Mouse (Mus musculus) B cell, adult 2 months (primary cell): ENCODE data around the gene Capn15.

ENCODE experiments used
- DNase-seq, 2 experiments: peaks; one replicate each; pipeline ENCODE4 v3.0.0; 2022

Gene Capn15

GRCm38 (mm10) chr17:25985306-25986294 lies at the start of gene Capn15:
TSS of gene Capn15 (minus strand) at chr17:25985796.
- peak; percentile 92 for DNase-seq

- DNase-seq = no peak
Measured at GRCm38 (mm10) chr17:26032037-26032436, 46.4 kb upstream of the Capn15 start.

DNA sequence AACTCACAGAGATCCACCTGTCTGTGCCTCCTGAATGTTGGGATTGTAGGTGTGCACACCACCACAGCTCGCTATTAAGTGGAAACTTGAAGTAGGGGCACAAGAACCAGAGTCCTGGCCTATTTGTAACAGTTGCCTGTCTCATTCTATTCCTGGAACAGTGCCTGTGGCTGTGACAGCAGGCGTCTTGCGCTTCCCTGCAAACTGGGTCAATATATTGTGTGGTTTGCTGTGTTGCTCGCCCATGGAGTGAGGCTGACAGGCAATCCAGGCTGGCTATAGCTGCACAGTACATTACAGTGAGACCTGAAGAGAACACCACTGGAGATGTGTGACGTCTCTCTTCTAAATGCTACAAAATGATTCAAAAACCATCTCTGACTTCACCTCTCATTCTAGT lies 46.0 kb upstream of the Capn15 start:
- no peak for DNase-seq

- no peak for DNase-seq
Measured at GRCm38 (mm10) chr17:26028261-26028660, 42.7 kb upstream of the Capn15 start.

DNA sequence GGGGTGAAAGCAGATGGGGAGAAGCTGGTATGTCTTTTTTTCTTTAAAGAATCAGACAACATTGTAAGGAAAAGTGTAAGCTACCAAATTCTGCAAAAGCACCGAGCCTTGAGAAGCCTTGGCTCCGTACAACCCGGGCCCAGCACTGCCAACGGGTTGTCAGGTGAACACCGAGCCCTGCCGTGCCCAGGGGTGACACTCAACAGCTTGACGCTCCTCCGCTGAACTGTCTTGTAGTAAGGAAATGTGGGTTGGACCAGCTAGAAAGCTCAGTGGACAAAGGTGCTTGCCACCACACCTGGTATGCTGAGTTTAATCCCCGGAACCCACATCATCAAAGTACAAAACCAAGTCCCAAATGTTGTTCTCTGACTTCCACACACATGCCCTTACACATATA lies 39.1 kb upstream of the Capn15 start:
- DNase-seq = no peak

GRCm38 (mm10) chr17:26023966-26024365 lies 38.4 kb upstream of the Capn15 start:
- no peak for DNase-seq

DNA sequence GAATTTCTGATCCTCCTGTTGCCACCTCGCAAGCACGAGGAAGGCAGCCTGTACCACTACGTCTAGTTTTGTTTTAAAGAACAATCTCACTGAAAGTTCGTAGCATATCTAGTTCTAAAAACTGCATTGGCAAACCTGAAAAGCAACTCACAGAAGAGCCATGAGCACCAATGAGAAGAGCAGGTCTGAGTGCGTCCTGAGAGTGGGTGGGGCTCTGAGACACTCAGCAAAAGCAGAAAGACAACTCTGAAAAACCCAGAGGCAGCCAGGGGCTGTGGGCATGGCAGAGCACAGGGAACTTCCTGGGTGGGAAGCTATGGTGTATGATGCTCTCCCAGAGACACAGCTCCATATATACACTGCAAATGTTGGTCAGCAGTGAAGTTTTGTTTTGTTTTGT lies 37.6 kb upstream of the Capn15 start:
- no peak for DNase-seq

DNA sequence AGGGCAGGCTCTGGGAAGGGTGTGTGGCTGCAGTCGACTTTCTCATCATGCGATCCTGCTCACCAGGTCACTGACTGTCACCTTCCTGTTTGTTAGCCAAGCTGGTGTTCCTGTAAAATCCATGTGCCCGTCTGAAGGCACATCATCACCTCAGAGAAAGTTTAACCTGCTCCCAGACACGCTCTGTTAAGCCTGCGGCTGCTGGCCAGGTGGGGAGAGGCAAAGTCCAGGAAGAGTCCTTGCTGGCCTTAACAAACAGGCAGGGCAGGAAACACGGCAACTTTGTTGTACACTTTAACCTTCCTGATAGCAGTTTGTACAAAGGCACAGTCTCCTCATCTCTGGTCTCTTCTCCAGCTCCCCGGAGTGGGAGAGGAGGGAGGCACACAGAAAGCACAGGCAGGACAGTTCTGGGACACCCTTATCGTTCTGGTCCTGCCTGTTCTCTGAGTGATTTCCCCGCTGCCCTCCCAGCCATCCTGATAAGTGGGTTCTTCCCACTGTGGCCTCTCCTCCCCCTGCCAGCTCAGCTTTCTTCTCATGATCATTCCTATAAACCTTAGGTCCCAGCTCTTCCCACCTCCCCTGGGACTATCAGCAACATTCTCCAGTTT lies 36.2 kb upstream of the Capn15 start:
- DNase-seq = no peak

DNA sequence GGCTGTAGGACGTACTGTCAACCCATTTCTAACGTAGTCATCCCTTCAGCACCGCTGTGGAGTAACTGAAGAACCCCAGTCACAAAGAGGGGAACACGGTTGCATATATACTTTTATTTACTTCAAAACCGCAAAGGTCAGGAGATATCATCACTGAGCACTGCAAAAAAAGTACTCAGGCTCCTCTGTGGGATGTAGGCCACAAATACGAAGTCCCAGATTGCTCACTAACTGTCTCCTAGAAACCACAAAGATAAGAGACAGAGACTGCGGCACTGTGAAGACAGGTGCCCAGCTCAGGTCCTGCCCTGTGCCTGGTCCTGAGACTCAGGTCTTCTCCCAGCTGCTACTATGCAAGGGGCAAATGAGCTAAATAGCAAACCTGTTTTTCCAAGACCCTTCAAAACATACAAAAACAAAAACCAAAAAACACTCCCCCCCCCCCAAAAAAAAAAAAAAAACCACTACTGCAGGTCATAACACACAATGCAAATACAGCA lies 35.3 kb upstream of the Capn15 start:
- DNase-seq = no peak

- DNase-seq = no peak
Measured at GRCm38 (mm10) chr17:26018388-26018787, 32.8 kb upstream of the Capn15 start.

GRCm38 (mm10) chr17:26017949-26018348 lies 32.4 kb upstream of the Capn15 start:
- DNase-seq = no peak

DNA sequence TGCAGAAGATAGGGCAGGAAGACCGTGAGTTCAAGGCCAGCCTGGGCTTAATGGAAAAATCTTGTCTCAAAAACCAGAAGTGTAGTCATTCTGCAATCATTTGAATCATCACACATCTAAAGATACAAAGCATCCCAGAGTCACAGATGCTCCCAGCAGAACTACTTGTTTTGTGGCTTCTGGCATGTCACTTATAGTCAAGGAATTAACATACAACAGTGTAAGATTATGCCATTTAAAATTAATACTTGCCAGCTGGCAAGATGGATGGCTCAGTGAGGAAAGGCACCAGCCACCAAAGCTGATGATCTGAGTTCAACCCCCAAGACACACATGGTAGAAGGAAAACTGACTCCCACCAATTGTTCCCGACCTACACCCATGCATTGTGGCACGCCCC lies 31.4 kb upstream of the Capn15 start:
- no peak for DNase-seq

DNA sequence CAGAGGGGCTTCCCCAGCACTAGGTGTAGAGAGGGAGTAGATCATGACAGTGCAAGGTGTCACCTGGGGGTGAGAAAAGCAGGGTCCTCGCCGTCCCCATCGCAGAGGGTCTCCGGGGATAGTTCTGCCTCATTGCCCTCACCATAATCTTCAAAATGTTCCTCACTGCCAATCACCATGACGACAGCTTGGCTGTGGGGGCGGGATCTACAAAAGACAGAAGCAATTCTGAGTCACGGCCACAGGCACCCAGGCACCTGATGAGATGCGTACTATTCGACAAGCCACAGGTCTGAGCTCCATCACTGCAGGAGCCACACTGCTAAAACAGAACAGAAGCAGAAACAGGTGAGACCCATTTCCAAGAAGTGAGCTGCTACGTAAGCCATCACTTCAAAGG lies 28.1 kb upstream of the Capn15 start:
- DNase-seq = no peak

GRCm38 (mm10) chr17:26011841-26012460 lies 26.4 kb upstream of the Capn15 start:
- peak; percentile 87 to 88 for DNase-seq

DNA sequence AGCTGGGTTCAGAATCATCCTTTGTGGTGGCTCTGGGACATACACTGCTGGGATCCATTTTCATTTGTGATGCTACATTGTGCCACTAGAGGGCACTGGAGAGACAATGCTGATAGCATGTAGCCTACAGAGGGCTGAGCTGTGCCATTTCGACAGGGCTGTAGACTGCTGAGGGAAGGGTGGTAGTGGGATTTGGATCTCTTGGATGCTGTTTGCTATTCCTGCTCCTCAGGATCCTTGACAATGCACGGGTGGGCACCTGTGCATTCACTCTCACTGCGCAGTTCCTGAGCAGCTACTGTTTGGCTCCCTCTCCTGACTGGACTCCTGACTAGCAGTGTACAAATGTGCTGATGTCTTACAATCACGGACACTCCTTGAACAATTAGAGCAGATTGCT lies 23.9 kb upstream of the Capn15 start:
- peak; percentile 82 for DNase-seq

- DNase-seq = no peak
Measured at GRCm38 (mm10) chr17:26008787-26009186, 23.2 kb upstream of the Capn15 start.

DNA sequence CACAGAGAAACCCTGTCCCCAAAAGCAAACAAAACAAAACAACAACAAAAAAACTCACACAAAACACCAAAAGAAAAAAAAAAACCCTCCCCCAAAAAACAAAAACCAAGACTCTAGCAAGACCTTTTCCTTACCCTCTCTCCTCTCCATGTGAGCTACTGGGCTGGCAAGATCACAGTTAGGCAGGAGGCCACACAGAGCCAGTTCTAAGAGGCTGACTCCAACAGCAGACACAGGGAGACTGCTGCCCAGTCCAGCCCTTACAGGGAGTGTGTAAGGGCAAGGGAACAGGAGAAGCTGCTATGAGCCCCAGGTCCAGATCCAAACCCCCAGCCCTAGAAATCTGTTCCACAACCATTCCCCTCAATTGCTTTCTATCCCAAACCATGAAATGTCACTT lies 22.7 kb upstream of the Capn15 start:
- DNase-seq = no peak

DNA sequence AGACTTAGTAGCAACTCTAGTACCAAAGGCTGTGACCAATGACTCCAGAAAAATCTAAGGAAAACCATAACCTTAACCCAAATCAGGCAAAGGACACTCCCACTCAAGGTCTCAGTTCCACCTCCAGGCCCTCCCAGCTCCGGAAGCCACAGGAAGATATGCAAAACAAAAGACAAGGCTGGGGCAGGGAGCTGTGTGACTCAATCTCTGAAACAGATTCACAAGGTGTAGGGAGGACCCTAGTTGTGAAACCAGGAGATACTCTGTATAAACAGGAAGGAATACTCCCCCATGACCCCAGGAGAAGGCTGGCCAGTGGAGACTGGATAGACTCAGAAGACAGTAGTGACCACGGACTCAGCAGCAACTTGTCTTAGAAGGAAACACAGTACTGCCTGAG lies 22.1 kb upstream of the Capn15 start:
- no peak for DNase-seq

GRCm38 (mm10) chr17:26005731-26006450 lies 20.3 kb upstream of the Capn15 start:
- DNase-seq = no peak

GRCm38 (mm10) chr17:26004711-26005110 lies 19.1 kb upstream of the Capn15 start:
- DNase-seq = no peak

GRCm38 (mm10) chr17:26003864-26004263 lies 18.3 kb upstream of the Capn15 start:
- no peak for DNase-seq

GRCm38 (mm10) chr17:25998425-25998824 lies 12.8 kb upstream of the Capn15 start:
- DNase-seq = no peak

DNA sequence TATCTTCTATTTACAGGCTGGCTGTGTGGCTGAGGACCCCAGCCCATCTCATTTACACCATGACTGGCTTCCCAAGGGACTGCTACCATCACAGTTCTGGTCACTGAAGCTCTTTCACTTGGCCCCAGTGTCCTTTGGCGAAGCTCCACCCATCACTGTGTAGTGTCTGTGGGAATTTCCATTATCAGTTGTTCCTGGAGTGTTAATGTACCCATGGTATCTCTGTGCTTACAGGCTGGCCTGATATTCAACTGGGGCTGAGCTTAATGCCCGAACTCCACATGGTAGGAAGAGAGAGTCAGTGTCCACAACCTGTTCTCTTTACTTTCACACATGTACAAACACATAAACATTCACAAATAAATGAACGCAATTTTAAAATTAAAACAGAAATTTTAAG lies 7.9 kb upstream of the Capn15 start:
- no peak for DNase-seq
